Mouse (Mus musculus) naive thymus-derived CD4-positive, alpha-beta T cell, adult 5 months (primary cell): ENCODE results near the gene Kcnk1. TPM values are rescaled to one million over a fixed set of nuclear protein-coding genes. Genes with fewer than 3 reads are reported as not detected.

ENCODE experiments used
- polyA plus RNA-seq: library from polyadenylated mRNA; unstranded; fragments of 100-300 nt; shearing (Covaris generic); gene quantifications from one replicate; pipeline ENCODE4 v1.2.1, GENCODE M21; 2017

The Kcnk1 gene
- not detected for polyA plus RNA-seq

DNA sequence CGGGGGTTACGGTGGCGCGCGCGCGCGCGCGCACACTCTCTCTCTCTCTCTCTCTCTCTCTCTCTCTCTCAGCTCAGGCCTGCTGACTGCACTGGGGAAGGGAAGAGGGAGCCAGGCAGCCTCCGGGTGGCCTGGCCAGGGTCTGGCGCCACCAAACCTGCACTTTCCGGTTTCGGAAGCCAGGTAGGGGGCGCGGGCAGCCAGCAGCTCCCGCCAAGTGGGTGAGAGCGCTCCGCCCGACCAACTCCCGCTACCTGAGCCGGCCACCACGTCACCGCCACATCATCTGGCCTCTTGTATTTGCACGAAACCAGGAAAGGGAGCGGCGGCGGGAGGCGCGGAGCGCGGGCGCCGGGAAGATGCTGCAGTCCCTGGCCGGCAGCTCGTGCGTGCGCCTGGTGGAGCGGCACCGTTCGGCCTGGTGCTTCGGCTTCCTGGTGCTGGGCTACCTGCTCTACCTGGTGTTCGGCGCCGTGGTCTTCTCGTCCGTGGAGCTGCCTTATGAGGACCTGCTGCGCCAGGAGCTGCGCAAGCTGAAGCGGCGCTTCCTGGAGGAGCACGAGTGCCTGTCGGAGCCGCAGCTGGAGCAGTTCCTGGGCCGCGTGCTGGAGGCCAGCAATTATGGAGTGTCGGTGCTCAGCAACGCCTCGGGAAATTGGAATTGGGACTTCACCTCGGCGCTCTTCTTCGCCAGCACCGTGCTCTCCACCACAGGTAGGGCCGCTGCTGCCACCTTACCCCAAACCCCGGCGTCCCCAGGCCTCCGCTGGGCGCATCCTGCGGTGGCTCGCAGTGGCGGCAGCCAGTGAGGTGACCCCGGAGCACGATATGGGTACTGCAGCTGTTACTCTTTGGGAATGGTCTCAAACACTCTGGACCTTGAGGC lies at the start of gene Kcnk1:
TSS of gene Kcnk1 (plus strand) at position 70 of the 886 bp plus-strand sequence.

Other genes with a start within 250 kb of the Kcnk1 start
- 0.25 TPM for gene Pcnx2, start 96.9 kb upstream of the Kcnk1 start, polyA plus RNA-seq
- not detected for gene Map3k21, start 84.7 kb upstream of the Kcnk1 start, polyA plus RNA-seq